Mouse (Mus musculus) megakaryocyte, embryonic 14.5 days (primary cell): ENCODE results near the gene Srp68.

Source experiments
- FLI1 ChIP-seq: IDR thresholded peaks from 2 replicates; pipeline ENCODE4 v1.6.1; 2012; ENCODE audit warnings: low read length, inconsistent platforms, mixed read lengths
- GATA1 ChIP-seq: IDR thresholded peaks from 3 replicates; pipeline ENCODE4 v1.6.1; 2012; ENCODE audit warnings: mixed read lengths, low read length, inconsistent platforms, borderline replicate concordance

DNA sequence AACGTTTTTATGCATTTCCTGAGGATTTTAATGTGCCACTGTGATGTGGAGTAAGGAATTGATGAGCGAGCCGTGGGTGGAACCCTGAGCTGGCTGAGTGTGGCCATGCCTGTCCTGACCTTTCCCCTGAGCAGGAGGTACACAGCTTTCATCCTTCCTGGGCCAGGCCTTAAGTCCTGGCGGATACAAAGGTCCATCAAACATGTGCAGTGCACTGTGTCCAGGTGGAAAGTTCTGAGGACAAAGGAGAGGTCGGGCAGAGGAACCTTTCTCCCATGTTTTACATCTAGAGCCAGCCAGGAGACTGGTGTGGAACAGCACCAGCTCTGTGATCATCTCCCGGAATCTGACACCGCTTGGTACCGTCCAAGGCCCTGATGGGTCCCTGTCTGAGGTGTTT is 64.8 kb downstream of the Srp68 start:
- no peak for TF ChIP-seq GATA1
- TF ChIP-seq FLI1 = no peak
